Mouse (Mus musculus) midbrain, postnatal 0 days (tissue): ENCODE results near the gene Itk. TPM values are rescaled to one million over a fixed set of nuclear protein-coding genes. Genes with fewer than 3 reads are reported as not detected.

Experiments
- ATAC-seq: fragments of 200-750 bp; cut with Nextera tagmentation; 2 replicates; pipeline ENCODE4 v1.8.0; 2017; ENCODE audit warnings: moderate number of reproducible peaks, mild to moderate bottlenecking, moderate TSS enrichment, moderate library complexity; ENCODE audit not compliant: low FRiP score
- DNase-seq: peaks from one replicate; pipeline ENCODE4 v3.0.0-alpha.2; 2015; ENCODE audit warnings: low spot score
- H3K27ac ChIP-seq: fragments of 300-500 bp; sonication (generic); 2 replicates; pipeline ENCODE4 v1.5.1; 2014; ENCODE audit warnings: low read depth, mild to moderate bottlenecking, low read length, mixed read lengths
- H3K27me3 ChIP-seq: fragments of 300-500 bp; sonication (generic); 2 replicates; pipeline ENCODE4 v1.6.1; 2014; ENCODE audit warnings: low read length, control low read depth, mixed read lengths; ENCODE audit not compliant: insufficient read depth
- H3K36me3 ChIP-seq: fragments of 300-500 bp; sonication (generic); 2 replicates; pipeline ENCODE4 v1.6.1; 2014; ENCODE audit warnings: low read length, control low read depth, mixed read lengths; ENCODE audit not compliant: insufficient read depth
- H3K4me1 ChIP-seq: fragments of 300-500 bp; sonication (generic); 2 replicates; pipeline ENCODE4 v1.6.1; 2014; ENCODE audit warnings: mild to moderate bottlenecking, control low read depth, antibody characterized with exemption, low read length, mixed read lengths; ENCODE audit not compliant: insufficient read depth
- H3K4me2 ChIP-seq: fragments of 300-500 bp; sonication (generic); 2 replicates; pipeline ENCODE4 v1.6.1; 2014; ENCODE audit warnings: low read depth, mild to moderate bottlenecking, low read length, mixed read lengths; ENCODE audit not compliant: poor library complexity, severe bottlenecking
- H3K4me3 ChIP-seq: fragments of 300-500 bp; sonication (generic); 2 replicates; pipeline ENCODE4 v1.5.1; 2014; ENCODE audit warnings: low read depth, mild to moderate bottlenecking, low read length, moderate library complexity
- H3K9ac ChIP-seq: fragments of 300-500 bp; sonication (generic); replicated peaks from 2 replicates; pipeline ENCODE4 v1.6.1; 2014; ENCODE audit warnings: mild to moderate bottlenecking, low read length, moderate library complexity, mixed read lengths; ENCODE audit not compliant: poor library complexity, severe bottlenecking
- H3K9me3 ChIP-seq: fragments of 300-500 bp; sonication (generic); 2 replicates; pipeline ENCODE4 v1.6.1; 2016; ENCODE audit warnings: low read length, control low read depth
- CTCF ChIP-seq: IDR thresholded peaks from 2 replicates; pipeline ENCODE4 v1.5.1; 2016; ENCODE audit warnings: antibody characterized with exemption, mild to moderate bottlenecking
- WGBS: fragments of 180-500 bp; shearing (Covaris S2); extraction: QIAGEN DNeasy Blood & Tissue Kit; methylation state at CpG from one replicate; pipeline ENCODE4 v1.1.7; 2014; 5-methylcytosine and 5-hydroxymethylcytosine counted together
- polyA plus RNA-seq: library from polyadenylated mRNA; unstranded; fragments of >200 nt; fragmentation: Nextera tagmentation; extraction: Ambion mirVana; gene quantifications from 2 replicates; pipeline ENCODE4 v1.2.1, GENCODE M21; 2015
- total RNA-seq: library from RNA; depleted of rRNA; stranded (reverse); fragments of >200 nt; gene quantifications from 2 replicates; pipeline ENCODE4 v1.2.3, GENCODE M21; 2014

Gene Itk
- total and polyA plus RNA-seq, 2 experiments from 2014 or later: 0.06 to 0.16 TPM

DNA sequence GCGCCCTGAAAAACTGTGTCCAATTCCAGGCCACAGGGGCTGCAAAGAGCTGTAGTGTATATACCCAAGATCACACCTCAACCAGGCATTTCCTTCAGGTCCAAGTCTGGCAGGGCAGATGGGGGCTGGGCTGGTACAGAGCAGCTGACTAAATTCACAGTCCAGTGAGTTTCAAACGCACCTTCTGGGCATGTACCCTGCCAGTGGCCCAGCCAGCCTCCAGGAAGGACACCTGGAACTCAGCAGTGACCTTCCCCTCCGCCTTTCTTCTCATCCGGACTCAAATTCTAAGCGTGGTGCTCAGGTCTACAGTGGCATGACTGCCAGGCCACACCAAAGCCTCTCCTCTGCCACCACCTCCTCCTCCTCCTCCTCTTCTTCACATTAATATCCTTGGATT is 95.8 kb downstream of the Itk start:
- TF ChIP-seq CTCF: no peak
- 86% methylated on average over 5 of the region's 5 CpGs for WGBS
- Histone ChIP-seq H3K4me2 (no peak overlapping the region), H3K36me3 (peaks cover 21% of the 10 kb centered on the region), H3K27ac (no peak overlapping the region), H3K9ac (no peak overlapping the region), H3K4me3 (no peak overlapping the region), H3K9me3 (no peaks in the 10 kb centered on the region), H3K4me1 (peaks cover 5% of the 10 kb centered on the region; the same call in 1 of the 2 replicates), H3K27me3 (no peaks in the 10 kb centered on the region)
- no peak for DNase-seq
- no peak for ATAC-seq

DNA sequence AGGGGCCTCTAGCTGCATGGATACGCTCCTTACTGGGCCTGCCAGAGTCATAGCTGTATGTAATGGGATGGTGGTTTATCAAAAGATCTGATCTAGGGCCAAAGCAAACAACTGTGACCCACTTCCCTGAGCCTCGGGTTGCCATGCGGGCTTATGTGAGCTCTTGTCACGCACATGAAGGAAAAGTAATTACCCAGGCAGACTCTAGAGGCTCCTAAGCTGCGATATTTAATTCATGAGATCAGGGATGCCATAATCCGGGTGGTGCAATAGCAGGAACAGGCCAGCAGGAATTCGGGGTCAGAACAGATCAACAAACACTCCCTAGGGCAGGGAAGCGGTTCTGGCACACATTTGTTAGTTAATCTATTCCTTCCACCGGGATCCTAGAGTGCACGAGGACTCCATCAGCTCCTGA is 98.3 kb downstream of the Itk start:
- Histone ChIP-seq H3K36me3 (peaks cover 33% of the 10 kb centered on the region), H3K27me3 (no peaks in the 10 kb centered on the region), H3K9ac (no peak overlapping the region; the same call in 1 of the 2 replicates), H3K27ac (no peak overlapping the region), H3K4me1 (peaks cover 5% of the 10 kb centered on the region; the same call in 1 of the 2 replicates), H3K4me2 (no peak overlapping the region), H3K9me3 (no peaks in the 10 kb centered on the region), H3K4me3 (no peak overlapping the region)
- ATAC-seq (peak; percentile 62; the same call in 1 of the 2 replicates), DNase-seq (peak; percentile 59)
- WGBS: 8% methylated on average over 10 of the region's 10 CpGs
- TF ChIP-seq CTCF: peak; percentile 48

DNA sequence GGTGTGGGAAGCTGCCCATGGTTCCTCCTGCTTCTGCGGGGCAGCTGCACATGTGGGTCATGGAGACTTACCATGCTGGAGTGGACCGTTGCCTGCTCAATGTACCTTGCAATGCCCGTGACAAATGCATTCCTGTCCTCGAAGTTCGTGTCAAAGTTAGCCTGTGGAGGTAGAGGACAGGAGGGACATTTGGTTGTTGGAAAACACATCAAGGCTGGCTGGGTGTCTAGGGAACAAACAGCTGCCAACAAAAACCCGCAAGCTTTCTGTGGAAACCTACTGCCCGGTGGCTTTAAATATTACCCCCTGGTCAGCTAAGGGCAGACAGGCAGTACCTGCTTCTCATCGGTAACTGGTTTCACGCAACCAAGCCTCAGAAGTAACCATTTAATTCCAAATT is 99.8 kb downstream of the Itk start:
- peaks cover 39% of the 10 kb centered on the region for H3K36me3 ChIP-seq
- 85% methylated on average over 9 of the region's 9 CpGs for WGBS
- TF ChIP-seq CTCF: no peak

DNA sequence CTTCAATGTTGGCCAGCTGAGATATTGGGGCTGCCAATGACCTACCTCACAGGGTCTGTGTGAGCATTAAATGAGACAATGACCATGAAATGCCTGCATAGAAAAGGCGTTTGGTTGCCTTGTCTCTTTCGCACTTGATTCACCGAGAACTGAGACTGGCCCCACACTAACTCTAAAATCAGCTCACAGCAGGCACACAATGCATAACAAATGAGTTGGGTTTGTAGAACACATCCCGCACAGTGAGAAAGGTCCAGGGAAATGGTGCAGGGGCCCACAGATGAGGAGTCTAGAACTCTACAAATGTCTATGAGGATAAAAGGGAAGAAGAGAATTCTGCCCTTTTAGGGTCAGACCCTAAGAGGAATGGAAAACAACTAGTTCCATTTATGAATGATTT is 100.3 kb downstream of the Itk start:
- no peak for DNase-seq
- Histone ChIP-seq H3K36me3 (peaks cover 44% of the 10 kb centered on the region), H3K27ac (no peak overlapping the region), H3K4me3 (no peak overlapping the region), H3K4me1 (peaks cover 5% of the 10 kb centered on the region; the same call in 1 of the 2 replicates), H3K9ac (no peak overlapping the region), H3K27me3 (no peaks in the 10 kb centered on the region), H3K4me2 (no peak overlapping the region), H3K9me3 (no peaks in the 10 kb centered on the region)
- ATAC-seq: no peak
- WGBS: 38% methylated on average over 4 of the region's 4 CpGs
- TF ChIP-seq CTCF: no peak

More for the DNA sequence above, 99.8 kb downstream of the Itk start:
- H3K9me3 ChIP-seq: no peaks in the 10 kb centered on the region
- H3K4me2 ChIP-seq: no peak overlapping the region
- ATAC-seq: no peak
- H3K9ac ChIP-seq: no peak overlapping the region
- peaks cover 5% of the 10 kb centered on the region; the same call in 1 of the 2 replicates for H3K4me1 ChIP-seq
- no peaks in the 10 kb centered on the region for H3K27me3 ChIP-seq
- no peak overlapping the region for H3K27ac ChIP-seq
- DNase-seq: no peak
- no peak overlapping the region for H3K4me3 ChIP-seq

DNA sequence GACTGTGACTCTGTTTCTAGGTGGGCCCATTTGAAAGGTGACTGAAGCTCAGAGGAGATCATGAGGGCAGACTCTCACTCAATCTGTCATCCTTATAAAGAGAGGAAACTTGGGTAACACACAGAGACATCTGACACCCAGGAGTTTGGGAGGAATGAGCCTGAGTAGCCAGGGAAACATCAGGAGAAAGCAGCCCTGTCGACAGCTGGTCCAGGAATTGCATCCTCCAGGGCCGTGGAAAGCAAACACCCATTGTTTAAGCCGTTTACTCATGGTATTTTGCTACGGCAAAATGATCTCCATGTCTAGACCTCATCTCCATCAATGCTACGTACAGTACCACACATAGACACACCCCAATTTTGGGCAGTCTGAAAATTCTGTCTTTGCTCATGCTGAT is 101.2 kb downstream of the Itk start:
- WGBS: 83% methylated on average over 5 of the region's 5 CpGs
- H3K36me3 ChIP-seq: peaks cover 53% of the 10 kb centered on the region
- TF ChIP-seq CTCF: no peak

DNA sequence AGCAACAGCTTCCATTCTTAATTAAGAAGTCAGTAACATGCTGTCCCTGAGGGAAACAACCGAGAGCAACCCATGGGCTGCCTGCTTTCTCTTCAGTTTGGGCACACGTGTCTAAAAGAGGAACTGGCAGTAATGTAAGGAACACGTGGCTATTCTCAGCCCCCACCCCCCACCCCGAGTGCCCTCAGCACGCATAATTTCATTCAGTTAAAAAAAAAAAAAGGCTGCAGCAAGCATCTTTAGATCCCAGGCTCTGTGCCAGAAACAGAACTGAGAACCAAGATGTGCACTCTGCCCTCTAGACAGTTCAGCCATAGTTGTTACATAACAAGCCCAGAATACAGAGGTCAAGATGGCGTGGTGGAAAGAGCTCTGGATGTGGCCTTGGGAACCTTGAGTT is 102.5 kb downstream of the Itk start:
- peaks cover 5% of the 10 kb centered on the region; the same call in 1 of the 2 replicates for H3K4me1 ChIP-seq
- no peak overlapping the region for H3K4me2 ChIP-seq
- peaks cover 66% of the 10 kb centered on the region for H3K36me3 ChIP-seq
- no peak overlapping the region for H3K9ac ChIP-seq
- 29% methylated on average over 6 of the region's 6 CpGs for WGBS
- H3K4me3 ChIP-seq: no peak overlapping the region
- H3K27ac ChIP-seq: no peak overlapping the region
- no peaks in the 10 kb centered on the region for H3K27me3 ChIP-seq
- H3K9me3 ChIP-seq: no peaks in the 10 kb centered on the region
- TF ChIP-seq CTCF: no peak
- ATAC-seq (no peak), DNase-seq (peak; percentile 49)

More for the DNA sequence above, 101.2 kb downstream of the Itk start:
- no peak overlapping the region for H3K4me2 ChIP-seq
- no peak for DNase-seq
- H3K9ac ChIP-seq: no peak overlapping the region
- H3K27me3 ChIP-seq: no peaks in the 10 kb centered on the region
- no peaks in the 10 kb centered on the region for H3K9me3 ChIP-seq
- H3K4me3 ChIP-seq: no peak overlapping the region
- peaks cover 5% of the 10 kb centered on the region; the same call in 1 of the 2 replicates for H3K4me1 ChIP-seq
- no peak for ATAC-seq
- no peak overlapping the region for H3K27ac ChIP-seq
